Mouse (Mus musculus) lung, postnatal 36 days (tissue): ENCODE data around the gene Snx19.

Experiments used
- DNase-seq: peaks from one replicate; pipeline ENCODE4 v3.0.0; 2022; ENCODE audit warnings: mixed read lengths

Gene Snx19

GRCm38 (mm10) chr9:30485161-30485560 is 58.3 kb downstream of the Snx19 start:
- DNase-seq = no peak

- no peak for DNase-seq
Observed at GRCm38 (mm10) chr9:30488384-30488783, 61.5 kb downstream of the Snx19 start.

- no peak for DNase-seq
Observed at GRCm38 (mm10) chr9:30494446-30494845, 67.5 kb downstream of the Snx19 start.

GRCm38 (mm10) chr9:30508966-30509365 is 82.1 kb downstream of the Snx19 start:
- DNase-seq = no peak

- DNase-seq = no peak
Observed at GRCm38 (mm10) chr9:30515953-30516352, 89.0 kb downstream of the Snx19 start.
